Mouse (Mus musculus) kidney, adult 11 months (tissue): ENCODE measurements around the gene Frmd4a.
"Not testable (repeated sequence)": the region's sequence is repeated elsewhere in the genome, so short reads cannot be mapped to it uniquely, and the experiment has no call there.

ENCODE experiments used
- DNase-seq: peaks from one replicate; pipeline ENCODE4 v3.0.0; 2022

The Frmd4a gene

DNA sequence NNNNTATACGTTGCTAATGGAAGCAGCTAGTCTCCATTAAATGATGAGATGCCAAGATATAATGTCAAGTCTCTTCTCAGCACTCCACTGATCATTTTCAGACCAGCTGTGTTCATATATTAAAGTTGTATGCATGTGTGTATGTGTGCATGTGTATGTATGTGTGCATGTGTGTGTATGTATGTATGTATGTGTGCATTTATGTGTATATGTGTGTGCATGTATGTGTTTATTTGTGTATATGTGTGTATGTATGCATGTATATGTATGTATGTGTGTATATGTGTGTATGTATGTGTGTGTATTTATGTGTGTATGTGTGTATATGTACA is 204.9 kb downstream of the Frmd4a start:
- no peak for DNase-seq

DNA sequence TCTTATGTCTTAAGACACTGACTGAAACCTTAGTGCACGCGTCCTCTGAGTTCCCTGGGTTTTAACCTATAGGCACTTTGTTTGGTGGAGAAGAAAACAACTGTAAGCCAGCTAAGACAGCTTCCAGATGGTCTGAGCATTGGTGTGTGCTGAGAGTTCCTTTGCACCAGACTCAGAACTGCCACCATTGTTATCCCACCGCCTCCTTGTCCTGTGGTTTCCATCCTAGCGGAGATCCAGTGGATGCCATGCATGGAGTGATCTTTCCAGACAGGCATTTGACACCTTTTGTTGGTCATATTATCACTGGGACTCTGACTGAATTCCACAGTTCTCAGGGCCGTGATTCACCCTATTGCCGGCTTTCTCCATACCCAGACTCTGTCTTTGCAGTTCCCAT is 205.8 kb downstream of the Frmd4a start:
- DNase-seq: no peak

DNA sequence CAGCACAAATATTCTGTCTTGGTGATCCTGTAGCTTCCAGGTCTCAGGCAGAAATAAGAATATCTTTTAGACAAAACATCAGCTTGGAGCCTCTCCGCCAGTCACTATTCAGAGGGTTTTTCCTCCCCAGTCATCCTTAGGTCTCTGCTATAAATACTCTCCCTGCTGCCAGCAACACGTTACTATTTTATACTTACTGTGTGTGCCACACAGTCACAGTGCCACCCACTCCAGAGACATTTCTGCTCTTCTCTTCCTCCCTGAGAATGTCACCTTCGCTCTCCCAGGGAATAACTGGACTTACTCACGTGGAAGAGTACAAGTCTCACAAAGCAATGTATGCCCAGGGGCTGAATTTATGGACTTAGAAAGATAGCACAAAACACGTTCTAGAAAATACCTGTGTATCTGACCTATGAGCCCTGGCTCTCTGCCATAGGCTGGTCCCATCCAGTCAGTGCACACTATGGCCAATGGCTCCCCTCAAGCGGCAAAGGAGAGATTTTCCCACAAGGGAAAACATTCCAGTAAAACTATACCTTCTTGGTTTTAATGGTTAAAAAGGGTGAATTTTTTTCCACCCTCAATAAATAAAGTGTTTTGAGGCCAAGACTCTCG is 209.5 kb downstream of the Frmd4a start:
- no peak for DNase-seq

DNA sequence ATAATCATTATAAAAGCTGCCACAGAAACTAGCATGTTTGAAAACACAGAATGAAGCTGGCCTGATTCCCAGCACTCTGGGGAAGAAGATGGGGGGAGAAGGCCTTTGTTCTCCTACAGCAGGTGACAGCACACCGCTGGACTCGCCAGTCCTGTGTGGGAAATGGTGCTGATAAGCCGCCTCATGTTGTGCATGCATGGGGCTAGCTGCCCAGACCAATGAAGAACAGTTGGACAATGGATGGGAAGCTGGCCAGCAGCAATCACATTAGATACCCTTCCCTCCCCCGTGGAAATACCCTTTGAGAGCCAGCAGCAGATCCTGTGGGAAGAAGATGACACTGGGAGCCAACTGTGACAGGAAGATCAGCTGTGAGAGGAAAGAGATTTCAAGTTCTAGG is 210.0 kb downstream of the Frmd4a start:
- DNase-seq: no peak

DNA sequence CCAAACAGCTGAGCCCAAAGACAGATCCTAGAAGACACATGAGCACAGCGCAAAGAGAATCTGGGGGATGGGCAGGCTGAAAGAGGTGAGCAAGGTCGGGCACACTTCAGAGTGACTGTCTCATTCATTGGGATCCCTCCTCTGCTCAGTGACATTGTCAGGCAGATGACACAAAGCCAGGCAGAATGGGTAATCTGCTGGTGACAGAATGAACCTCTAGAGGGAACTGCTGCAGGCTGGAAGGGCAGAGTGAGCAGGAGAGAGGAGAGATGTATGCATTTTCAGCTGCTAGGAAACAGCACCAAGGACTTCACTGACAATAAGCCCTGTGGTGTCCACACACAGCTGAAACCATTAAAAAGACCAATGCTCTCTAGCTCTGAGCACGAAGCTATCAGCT is 211.0 kb downstream of the Frmd4a start:
- no peak for DNase-seq

DNA sequence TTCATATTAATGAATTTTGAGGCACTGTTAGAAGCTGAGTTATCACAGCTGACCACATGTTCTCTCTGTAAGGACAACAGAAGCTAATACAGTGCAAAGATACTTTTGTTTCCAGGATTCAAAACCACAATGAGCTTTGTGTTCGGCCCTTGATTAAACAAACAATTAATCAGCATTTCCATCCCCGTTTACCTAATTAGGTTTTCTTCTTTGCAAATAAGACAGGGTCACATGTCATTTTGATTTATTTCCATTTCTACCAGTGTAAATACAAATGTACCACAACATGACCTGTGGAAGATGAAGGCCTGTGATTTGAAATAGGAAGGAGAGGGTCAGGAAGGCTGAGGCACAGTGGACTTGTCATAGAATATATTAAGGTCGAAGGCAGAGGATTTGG is 214.8 kb downstream of the Frmd4a start:
- DNase-seq: no peak

DNA sequence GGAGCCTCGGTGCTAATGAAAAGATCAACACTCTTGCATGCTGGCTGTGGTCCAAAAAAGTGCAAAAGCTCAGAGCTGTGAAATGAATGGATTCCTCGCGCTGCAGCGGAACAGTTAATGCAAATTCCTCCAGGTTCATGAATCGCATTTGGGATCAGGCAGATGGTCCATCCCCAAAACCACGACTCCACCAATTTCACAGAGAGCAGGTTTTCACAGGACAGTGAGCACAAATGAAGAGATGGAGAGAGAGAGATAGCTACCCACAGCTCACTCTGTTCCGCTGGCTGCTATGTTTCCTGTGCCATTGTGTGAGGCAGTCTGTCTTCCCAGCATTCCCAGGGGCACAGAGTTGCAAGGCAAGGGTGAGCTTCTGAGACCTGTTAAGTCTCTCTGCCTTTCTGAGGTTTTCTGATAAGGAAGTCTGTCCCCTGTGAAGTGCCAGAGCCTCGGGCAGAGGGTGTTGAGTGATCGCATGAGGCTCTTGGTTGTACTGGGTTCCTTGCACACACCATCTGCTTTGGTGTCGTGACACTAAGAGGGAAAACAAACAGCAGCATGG is 215.3 kb downstream of the Frmd4a start:
- no peak for DNase-seq

DNA sequence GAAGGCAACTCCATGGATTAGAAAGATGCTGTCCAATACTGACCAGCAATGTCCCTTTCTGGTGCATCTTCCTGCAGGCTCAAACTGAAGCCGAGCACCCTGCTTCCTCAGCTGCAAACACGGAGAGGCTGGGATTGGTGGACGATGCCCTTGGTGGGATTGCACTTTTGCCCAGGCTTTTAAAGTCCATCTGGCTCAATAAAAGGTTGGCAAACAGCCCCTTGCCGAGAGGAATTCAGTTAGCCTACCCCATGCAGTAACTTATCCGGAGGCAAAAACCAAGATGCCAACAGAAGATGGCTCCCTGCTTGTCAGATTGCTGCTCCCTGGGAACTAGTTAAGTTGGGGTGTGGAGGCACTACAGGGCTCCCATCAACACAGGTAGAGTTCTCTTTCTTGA is 220.2 kb downstream of the Frmd4a start:
- DNase-seq: no peak

DNA sequence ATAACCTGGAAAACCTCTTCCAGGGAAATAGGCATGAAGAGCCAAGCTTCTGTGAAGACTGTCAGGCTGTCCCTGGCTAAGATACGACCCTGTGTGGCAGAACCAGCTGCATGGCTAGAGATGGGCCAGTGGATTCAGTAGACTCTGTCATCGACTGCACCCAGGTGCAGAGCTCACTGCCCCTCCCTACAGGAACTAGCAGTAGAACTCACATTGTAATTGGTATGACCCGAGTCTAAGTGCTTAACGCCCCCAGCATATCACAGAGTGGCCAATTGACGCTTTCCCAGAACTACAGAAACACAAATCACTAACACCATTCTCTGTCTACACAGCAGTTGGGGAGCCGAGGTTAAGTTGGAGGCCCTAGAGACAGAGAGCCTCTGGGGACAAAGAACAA is 232.2 kb downstream of the Frmd4a start:
- no peak for DNase-seq

DNA sequence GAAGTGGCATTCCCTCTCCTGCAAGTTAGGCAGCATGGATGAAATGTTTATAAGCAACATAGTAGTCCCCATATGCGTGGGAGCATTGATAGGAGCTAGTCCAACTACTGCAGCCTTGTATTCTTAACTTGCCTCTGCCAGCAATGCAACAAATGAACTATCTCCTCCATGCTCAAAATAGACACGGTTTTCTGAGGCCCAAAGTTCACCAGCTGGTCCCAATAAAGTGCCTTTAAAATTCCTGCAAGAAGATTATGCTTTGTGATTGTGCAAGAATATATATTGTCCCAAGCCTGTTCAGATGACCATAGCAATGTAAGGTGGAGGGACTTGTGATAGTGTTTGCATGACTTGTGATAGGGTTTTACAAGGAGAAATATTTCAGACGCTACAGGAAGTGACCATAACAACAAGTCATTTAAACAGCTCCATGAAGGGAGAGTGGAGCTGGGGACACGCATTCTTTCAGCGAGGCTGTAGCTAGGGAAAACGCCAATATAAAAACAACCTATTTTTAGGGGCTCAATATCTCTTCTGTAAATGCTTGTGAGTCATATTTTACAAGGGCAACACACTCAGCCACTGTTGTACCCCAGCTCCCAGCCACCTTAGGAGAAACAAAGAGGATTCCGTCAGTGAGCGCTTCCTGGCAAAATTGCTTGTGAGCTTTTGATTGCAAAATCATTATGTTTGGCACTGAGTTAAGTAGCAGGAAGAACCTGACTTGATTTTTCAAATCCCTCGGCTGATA is 235.2 kb downstream of the Frmd4a start:
- no peak for DNase-seq

DNA sequence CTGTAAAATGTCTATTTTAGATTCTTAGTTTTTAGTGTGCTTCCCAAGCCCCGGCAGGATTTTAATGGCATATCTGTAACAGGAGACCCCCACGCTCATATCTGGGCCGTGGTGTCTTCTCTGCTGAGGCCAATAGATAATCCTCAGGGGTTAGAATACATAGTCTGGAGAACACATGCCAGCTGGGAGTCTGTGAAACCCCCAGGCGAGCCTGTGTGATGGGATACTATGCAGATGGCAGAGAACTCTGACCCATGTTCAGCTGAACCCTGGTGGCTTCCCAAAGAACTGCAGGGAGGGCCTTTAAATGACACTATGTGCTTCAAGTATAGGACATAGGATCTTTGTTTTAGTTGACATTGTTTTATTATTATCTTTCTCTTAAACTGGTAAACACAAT is 235.8 kb downstream of the Frmd4a start:
- DNase-seq: no peak

DNA sequence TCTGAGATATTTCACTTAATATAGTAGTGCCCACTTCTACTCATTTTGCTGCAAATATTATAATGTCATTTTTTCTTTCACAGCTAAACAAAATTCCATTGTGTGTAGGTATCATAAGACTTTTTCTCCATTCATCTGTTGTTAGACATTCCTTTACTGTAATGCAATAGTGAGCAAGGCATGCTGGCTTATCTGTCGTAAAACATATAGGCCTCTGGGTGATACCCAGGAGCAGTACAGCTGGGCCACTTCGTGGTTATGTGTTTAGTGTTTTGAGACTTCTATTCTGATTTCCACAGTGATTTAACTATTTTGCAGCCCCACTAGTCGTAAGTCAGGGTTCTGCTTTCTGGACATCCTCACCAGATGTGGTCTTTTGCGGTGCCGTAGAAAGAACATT is 236.6 kb downstream of the Frmd4a start:
- no peak for DNase-seq

DNA sequence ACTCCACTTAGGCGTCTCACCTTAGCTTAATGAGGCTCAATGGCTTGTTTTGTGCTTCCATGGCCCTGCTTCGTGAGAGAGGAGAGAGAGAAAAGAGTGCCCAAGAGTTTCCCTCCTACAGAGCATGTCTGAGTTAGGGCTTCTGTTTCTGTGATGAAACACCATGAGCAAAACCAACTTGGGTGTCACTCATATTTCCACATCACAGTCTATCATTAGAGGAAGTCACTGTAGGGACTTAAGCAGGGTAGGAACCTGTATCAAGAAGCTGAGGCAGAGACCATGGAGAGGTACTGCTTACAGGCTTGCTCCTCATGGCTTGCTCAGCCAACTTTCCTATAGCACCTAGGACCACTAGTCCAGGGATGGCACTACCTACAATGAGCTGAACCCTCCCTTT is 238.7 kb downstream of the Frmd4a start:
- no peak for DNase-seq

DNA sequence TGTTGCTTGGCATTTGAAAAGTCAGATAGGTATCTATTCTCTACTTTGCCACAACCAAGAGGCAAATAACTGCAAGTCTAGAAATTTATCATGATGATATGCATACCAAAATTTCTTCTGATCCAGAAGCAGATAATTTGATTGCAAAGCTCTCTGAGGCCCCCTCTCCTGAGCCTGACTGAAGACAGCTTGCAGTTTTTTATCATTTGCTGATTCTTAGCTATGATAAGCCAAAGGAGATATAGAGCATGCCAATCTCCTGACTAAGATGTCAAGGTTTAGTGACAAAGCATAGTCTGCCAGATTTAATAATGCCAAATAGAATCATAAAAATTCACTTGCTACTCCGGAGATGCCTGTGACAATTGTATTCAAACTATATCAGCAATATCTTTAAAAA is 240.1 kb downstream of the Frmd4a start:
- DNase-seq: no peak

DNA sequence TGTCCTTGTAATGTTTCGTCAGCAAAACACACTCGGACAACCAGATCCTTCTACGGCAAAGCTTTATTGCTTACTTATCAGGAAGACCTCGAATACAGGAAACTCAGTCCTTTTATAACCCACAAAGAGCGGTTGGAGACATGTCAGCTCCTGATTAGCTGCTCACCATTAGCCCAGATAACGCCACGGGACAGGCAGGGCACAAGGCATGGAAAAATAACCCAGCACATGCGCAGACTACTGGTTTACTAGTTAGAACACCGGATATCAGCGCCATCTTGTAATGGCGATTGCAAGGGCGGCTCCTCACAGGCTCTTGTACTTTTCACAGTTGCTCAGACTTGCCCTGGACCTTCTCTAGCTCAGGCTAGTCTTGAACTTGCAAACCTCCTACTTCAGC is 241.3 kb downstream of the Frmd4a start:
- not testable (repeated sequence) for DNase-seq

DNA sequence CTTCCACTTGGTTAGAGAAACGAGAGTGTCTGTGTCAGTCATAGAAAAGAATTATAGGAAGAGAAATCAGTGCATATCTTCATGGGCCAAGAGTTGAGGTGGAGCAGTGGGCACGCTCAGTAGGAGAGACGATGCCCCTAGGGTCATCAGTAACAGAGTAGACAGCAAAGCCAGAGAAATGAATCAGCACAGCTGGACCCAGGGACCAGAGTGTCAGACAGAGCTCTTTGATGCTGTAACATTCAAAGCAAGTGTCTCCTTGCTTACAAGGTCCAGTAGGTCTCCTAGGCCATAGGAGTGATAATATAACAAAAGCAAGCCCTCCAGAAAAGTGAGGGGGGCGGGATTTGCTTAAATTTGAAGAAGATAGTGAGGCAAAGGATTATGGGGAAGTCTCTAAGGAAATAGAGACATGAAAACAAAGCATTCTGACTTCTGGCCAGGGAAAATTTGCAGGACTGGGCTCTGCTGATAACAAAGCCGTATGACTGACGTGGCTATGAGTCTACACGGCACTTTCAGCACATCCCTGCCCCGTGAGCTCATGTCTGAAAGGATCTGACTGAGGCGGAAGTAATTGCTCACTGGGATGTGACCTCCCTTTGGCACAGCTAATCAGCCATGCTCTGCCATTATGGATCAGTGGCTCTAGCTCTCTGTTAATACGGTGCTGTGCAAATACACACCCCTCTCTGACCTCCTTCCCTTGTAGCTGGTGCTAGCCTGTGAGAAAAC is 243.0 kb downstream of the Frmd4a start:
- DNase-seq: no peak

DNA sequence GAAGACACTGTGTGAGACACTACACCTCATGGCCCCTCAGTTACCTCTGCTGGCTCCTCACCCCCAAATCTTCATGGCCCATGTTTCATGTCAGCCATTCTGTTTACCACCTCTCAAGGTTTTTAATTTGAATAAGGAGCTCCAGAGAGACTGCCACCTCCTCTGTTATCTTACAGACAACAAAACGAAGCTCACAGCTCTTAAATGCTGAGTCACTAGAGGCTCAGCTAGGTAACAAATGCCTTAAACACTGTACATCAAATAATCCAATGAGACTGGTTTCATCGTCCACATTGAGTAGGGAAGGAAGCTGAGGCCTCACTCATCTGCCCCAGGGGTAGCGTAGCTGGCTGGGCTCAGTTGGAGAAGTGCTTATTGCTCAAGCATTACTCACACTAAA is 245.2 kb downstream of the Frmd4a start:
- no peak for DNase-seq

DNA sequence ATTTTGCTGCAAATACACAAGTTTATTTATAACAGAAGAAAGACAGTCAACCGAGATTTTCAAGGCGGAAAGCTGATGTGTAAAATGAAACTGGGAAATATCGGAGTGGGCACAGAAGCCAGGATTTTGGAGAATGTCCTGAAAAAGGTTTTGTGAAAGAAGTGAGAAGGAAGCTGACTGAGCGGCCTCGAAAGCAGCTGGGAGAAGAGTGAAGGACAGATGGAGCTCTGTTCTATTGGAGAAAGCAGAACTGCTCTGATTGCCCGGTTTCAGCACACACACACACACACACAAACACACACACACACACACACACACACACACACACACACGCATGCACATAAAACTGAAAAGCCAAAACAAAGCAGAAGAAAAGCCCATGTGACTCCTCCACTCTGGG is 249.9 kb downstream of the Frmd4a start:
- DNase-seq: no peak

DNA sequence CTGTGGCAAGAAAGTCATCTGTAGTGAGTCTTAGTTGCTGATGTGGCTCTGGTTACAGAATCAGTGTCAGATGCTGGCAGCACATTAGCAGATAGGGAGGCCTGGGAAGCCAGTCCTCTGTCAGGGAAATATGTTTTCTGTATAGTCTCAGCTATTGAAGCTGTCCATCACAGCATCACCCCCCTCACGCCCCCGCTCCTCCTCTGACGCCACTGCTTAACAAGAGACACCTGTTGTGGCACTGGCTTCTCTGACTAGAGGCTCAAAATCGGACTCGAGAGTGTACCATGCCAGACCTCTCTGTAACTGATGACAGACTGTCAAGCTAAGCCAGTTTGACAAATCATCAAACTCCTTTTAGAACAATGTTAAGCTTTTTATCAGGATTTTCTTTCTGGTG is 265.3 kb downstream of the Frmd4a start:
- DNase-seq: no peak

DNA sequence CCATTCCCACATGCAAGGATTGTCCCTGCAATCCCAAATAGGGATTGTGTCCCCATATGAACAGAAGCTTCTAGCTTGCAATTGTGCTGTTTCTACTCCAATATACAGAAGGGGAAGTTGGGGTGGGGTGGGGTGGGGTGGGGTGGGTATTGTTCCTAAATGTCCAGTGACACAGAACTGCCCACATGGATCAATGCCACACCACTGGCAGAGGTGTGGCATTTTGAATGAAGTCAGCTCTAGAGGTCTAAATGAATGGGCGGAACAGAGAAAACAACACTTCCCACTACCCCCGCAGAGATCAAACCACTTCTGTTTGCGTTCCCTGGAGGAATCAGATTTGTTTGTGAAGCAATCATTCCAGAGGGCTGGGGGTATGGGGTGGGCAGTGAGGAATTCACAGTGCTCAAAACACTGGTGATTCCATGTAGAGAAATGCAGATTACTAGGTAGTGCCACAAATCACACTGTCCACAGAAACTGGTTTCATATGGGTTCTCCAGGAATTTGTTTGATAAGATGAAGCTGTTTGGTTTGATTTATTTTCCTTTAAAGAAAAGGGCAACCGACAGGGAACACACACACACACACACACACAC is 268.3 kb downstream of the Frmd4a start:
- no peak for DNase-seq

DNA sequence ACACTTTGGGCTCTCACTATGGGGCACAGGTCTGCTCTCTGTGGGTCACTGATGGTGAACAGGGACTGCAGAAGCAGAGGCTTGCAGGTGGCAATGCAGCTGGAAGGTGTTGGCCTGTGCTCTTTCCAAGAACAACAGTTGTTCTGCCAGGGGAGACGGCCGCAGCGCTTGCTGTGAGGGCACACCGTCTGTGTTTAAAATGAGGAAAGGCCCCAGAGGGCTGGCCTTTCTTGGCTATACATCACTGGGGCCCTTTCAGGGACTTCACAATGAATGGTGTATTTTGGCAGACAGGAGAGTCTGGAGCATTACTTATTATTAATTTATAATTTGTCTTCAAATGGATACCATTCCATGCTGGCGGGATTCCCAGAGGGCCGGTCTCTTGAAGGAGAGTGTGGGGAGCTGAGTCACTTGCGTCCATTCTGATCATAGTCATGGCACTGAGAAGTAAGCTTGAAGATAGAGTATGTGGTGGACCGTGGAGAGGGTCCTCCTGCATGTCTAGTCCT is 268.9 kb downstream of the Frmd4a start:
- DNase-seq: no peak

DNA sequence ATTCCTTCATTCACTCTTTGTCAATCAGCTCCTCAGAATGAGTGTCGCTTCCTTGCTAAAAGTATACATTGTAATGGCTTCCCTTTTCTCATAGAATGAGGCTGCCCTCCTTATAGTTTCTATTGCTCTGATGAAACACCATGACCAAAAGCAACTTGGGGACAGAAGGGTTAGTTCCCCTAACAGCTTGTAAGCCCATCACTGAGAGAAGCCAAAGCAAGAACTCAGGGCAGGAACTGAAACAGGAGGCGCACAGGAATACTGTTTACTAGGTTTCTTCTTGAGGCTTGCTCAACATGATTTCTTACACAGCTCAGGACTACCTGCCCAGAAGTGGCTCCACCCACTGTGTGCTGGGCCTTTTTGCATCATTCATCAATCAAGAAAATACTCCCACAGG is 273.0 kb downstream of the Frmd4a start:
- no peak for DNase-seq

DNA sequence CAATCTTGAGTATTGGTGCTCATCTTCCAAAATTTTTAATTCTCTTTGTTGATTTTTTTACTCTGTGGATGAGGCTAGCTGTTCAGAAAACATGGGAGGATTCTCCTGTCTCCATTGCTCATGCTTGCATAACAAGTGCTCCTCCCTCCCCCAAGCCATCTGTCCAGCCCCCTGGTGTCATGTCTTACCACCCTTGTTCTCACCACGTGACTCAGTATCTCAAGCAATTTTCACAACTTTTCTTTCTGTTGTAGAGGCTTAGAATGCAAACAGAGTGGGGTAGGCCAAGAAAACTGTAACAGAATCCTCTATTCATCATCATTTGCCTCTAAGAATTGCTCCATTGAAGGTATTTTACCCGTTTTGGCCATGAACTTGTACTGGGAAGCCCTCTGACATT is 273.6 kb downstream of the Frmd4a start:
- DNase-seq: no peak

DNA sequence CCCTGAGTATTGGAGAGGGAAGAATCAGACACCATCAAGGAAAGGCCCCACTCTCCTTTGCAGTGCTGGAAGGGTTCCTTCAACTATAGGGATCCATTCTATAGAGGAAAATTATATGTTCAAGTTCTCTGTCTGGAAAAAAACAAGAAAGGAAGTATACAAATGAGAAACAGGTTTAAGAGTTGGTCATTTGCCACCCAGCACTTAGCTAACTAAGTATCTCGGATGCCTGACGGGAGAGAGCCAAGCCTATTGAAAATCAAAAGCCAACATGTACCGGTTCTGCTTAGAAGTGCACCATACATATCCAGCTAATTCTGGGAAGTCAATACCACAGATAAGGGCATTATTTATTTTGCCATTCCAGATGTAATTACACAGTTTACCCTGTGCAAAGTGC is 274.2 kb downstream of the Frmd4a start:
- no peak for DNase-seq
